Mouse (Mus musculus) midbrain, embryonic 11.5 days (tissue): Measurements from ENCODE around the gene Art4. TPM values are rescaled to one million over a fixed set of nuclear protein-coding genes. Genes with fewer than 3 reads are reported as not detected.

Experiments used
- ATAC-seq: fragments of 200-750 bp; cut with Nextera tagmentation; 2 replicates; pipeline ENCODE4 v1.8.0; 2017; ENCODE audit warnings: moderate TSS enrichment, moderate library complexity; ENCODE audit not compliant: low FRiP score
- DNase-seq: peaks from one replicate; pipeline ENCODE4 v3.0.0; 2015; ENCODE audit warnings: low spot score; ENCODE audit errors: missing footprints
- H3K27ac ChIP-seq: fragments of 300-500 bp; sonication (generic); 2 replicates; pipeline ENCODE4 v1.5.1; 2014; ENCODE audit warnings: low read depth, low read length
- H3K27me3 ChIP-seq: fragments of 300-500 bp; sonication (generic); 2 replicates; pipeline ENCODE4 v1.6.1; 2014; ENCODE audit warnings: mild to moderate bottlenecking, low read length, moderate library complexity, mixed read lengths; ENCODE audit not compliant: control insufficient read depth, insufficient read depth
- H3K36me3 ChIP-seq: fragments of 300-500 bp; sonication (generic); 2 replicates; pipeline ENCODE4 v1.6.1; 2014; ENCODE audit warnings: mild to moderate bottlenecking, low read length, moderate library complexity, mixed read lengths; ENCODE audit not compliant: control insufficient read depth, insufficient read depth
- H3K4me1 ChIP-seq: fragments of 300-500 bp; sonication (generic); 2 replicates; pipeline ENCODE4 v1.6.1; 2014; ENCODE audit warnings: low read length; ENCODE audit not compliant: control insufficient read depth, insufficient read depth
- H3K4me2 ChIP-seq: fragments of 300-500 bp; sonication (generic); 2 replicates; pipeline ENCODE4 v1.6.1; 2014; ENCODE audit warnings: mild to moderate bottlenecking, moderate library complexity
- H3K4me3 ChIP-seq: fragments of 300-500 bp; sonication (generic); 2 replicates; pipeline ENCODE4 v1.5.1; 2014; ENCODE audit warnings: low read depth, low read length
- H3K9ac ChIP-seq: fragments of 300-500 bp; sonication (generic); 2 replicates; pipeline ENCODE4 v1.6.1; 2014; ENCODE audit warnings: low read length
- H3K9me3 ChIP-seq: fragments of 300-500 bp; sonication (generic); 2 replicates; pipeline ENCODE4 v1.6.1; 2016; ENCODE audit warnings: low read length; ENCODE audit not compliant: control insufficient read depth
- WGBS: fragments of 180-500 bp; shearing (Covaris S2); extraction: QIAGEN DNeasy Blood & Tissue Kit; methylation state at CpG from one replicate; pipeline ENCODE4 v1.1.7; 2014; 5-methylcytosine and 5-hydroxymethylcytosine counted together
- polyA plus RNA-seq: library from polyadenylated mRNA; unstranded; fragments of >200 nt; fragmentation: Nextera tagmentation; extraction: Ambion mirVana; gene quantifications from 2 replicates; pipeline ENCODE4 v1.2.1, GENCODE M21; 2014

Gene Art4
- polyA plus RNA-seq, 1 experiment from 2014 or later: 0.90 TPM

- Histone ChIP-seq H3K9me3 (no peaks in the 10 kb centered on the region), H3K9ac (no peak overlapping the region), H3K4me1 (no peaks in the 10 kb centered on the region), H3K4me2 (no peak overlapping the region), H3K4me3 (no peak overlapping the region), H3K36me3 (no peaks in the 10 kb centered on the region), H3K27ac (no peak overlapping the region), H3K27me3 (no peaks in the 10 kb centered on the region)
- 94% methylated on average over 3 of the region's 3 CpGs for WGBS
- DNase-seq (peak; percentile 82), ATAC-seq (no peak)
Measured at GRCm38 (mm10) chr6:136847267-136847666, 10.3 kb downstream of the Art4 start.

- H3K4me1 ChIP-seq: no peaks in the 10 kb centered on the region
- no peak overlapping the region for H3K9ac ChIP-seq
- H3K4me3 ChIP-seq: no peak overlapping the region
- H3K36me3 ChIP-seq: no peaks in the 10 kb centered on the region
- H3K27me3 ChIP-seq: no peaks in the 10 kb centered on the region
- no peak overlapping the region for H3K27ac ChIP-seq
- peak; percentile 51 for DNase-seq
- H3K4me2 ChIP-seq: no peak overlapping the region
- ATAC-seq: no peak
- WGBS: 80% methylated on average over 5 of the region's 5 CpGs
- no peaks in the 10 kb centered on the region for H3K9me3 ChIP-seq
Measured at GRCm38 (mm10) chr6:136845706-136846480, 11.6 kb downstream of the Art4 start.

GRCm38 (mm10) chr6:136844903-136845302, 12.6 kb downstream of the Art4 start:
- DNase-seq: no peak
- no peak for ATAC-seq
- no peak overlapping the region for H3K9ac ChIP-seq
- whole genome bisulfite sequencing: 65% methylated on average over 2 of the region's 2 CpGs
- H3K4me1 ChIP-seq: no peaks in the 10 kb centered on the region
- no peaks in the 10 kb centered on the region for H3K36me3 ChIP-seq
- no peaks in the 10 kb centered on the region for H3K9me3 ChIP-seq
- no peaks in the 10 kb centered on the region for H3K27me3 ChIP-seq
- H3K4me2 ChIP-seq: no peak overlapping the region
- no peak overlapping the region for H3K27ac ChIP-seq
- no peak overlapping the region for H3K4me3 ChIP-seq

GRCm38 (mm10) chr6:136837323-136837722, 20.2 kb downstream of the Art4 start:
- H3K27me3 ChIP-seq: no peaks in the 10 kb centered on the region
- ATAC-seq: no peak
- H3K9me3 ChIP-seq: no peaks in the 10 kb centered on the region
- H3K4me3 ChIP-seq: no peak overlapping the region
- H3K9ac ChIP-seq: no peak overlapping the region
- whole genome bisulfite sequencing: 80% methylated on average over 3 of the region's 3 CpGs
- H3K27ac ChIP-seq: no peak overlapping the region
- no peaks in the 10 kb centered on the region for H3K4me1 ChIP-seq
- DNase-seq: no peak
- H3K4me2 ChIP-seq: no peak overlapping the region
- H3K36me3 ChIP-seq: no peaks in the 10 kb centered on the region

GRCm38 (mm10) chr6:136835352-136835751, 22.2 kb downstream of the Art4 start, which contains the start of gene Smco3:
Gene Smco3 (minus strand): TSS chr6:136835452.
- no peaks in the 10 kb centered on the region for H3K27me3 ChIP-seq
- no peaks in the 10 kb centered on the region for H3K4me1 ChIP-seq
- H3K9ac ChIP-seq: no peak within 1 kb of the TSS
- WGBS: 59% methylated on average over 4 of the region's 4 CpGs
- no peaks in the 10 kb centered on the region for H3K9me3 ChIP-seq
- no peak for ATAC-seq
- H3K4me2 ChIP-seq: no peak within 1 kb of the TSS
- no peak for DNase-seq
- no peaks in the 10 kb centered on the region for H3K36me3 ChIP-seq
- H3K4me3 ChIP-seq: no peak within 1 kb of the TSS
- H3K27ac ChIP-seq: no peak within 1 kb of the TSS

GRCm38 (mm10) chr6:136831712-136832111, 25.8 kb downstream of the Art4 start:
- WGBS: 76% methylated on average over 5 of the region's 5 CpGs
- Histone ChIP-seq H3K36me3 (no peaks in the 10 kb centered on the region), H3K4me3 (no peak overlapping the region), H3K9ac (no peak overlapping the region), H3K27ac (no peak overlapping the region), H3K4me1 (peaks cover 4% of the 10 kb centered on the region), H3K4me2 (no peak overlapping the region), H3K27me3 (no peaks in the 10 kb centered on the region), H3K9me3 (no peaks in the 10 kb centered on the region)
- ATAC-seq (no peak), DNase-seq (no peak)

- DNase-seq (peak; percentile 86), ATAC-seq (peak; percentile 7; the same call in 1 of the 2 replicates)
- Histone ChIP-seq H3K4me3 (peak overlapping the region; percentile 100), H3K4me1 (peaks cover 4% of the 10 kb centered on the region), H3K9ac (peak overlapping the region; percentile 99), H3K9me3 (no peaks in the 10 kb centered on the region), H3K27me3 (no peaks in the 10 kb centered on the region), H3K4me2 (peak overlapping the region; percentile 50), H3K27ac (no peak overlapping the region), H3K36me3 (peaks cover 9% of the 10 kb centered on the region; the same call in 1 of the 2 replicates)
- 34% methylated on average over 4 of the region's 4 CpGs for whole genome bisulfite sequencing
Measured at GRCm38 (mm10) chr6:136828681-136829080, 28.9 kb downstream of the Art4 start.

- H3K4me3 ChIP-seq: peak within 1 kb of the TSS; percentile 100
- H3K9ac ChIP-seq: peak within 1 kb of the TSS; percentile 99
- H3K36me3 ChIP-seq: peaks cover 9% of the 10 kb centered on the region; the same call in 1 of the 2 replicates
- peak; percentile 100 for ATAC-seq
- peak within 1 kb of the TSS; percentile 72 for H3K4me2 ChIP-seq
- H3K4me1 ChIP-seq: peaks cover 4% of the 10 kb centered on the region
- DNase-seq: peak; percentile 98
- no peaks in the 10 kb centered on the region for H3K27me3 ChIP-seq
- WGBS: under 1% methylated on average over 45 of the region's 45 CpGs
- no peaks in the 10 kb centered on the region for H3K9me3 ChIP-seq
- H3K27ac ChIP-seq: peak within 1 kb of the TSS; percentile 48
Measured at GRCm38 (mm10) chr6:136827881-136828561, 29.5 kb downstream of the Art4 start, which contains the start of gene Wbp11. Gene Wbp11 (minus strand): TSS chr6:136828233.

- Histone ChIP-seq H3K27ac (peak within 1 kb of the TSS; percentile 48), H3K9ac (peak within 1 kb of the TSS; percentile 99), H3K27me3 (no peaks in the 10 kb centered on the region), H3K4me2 (peak within 1 kb of the TSS; percentile 72), H3K4me3 (peak within 1 kb of the TSS; percentile 100), H3K36me3 (peaks cover 14% of the 10 kb centered on the region), H3K4me1 (peaks cover 4% of the 10 kb centered on the region), H3K9me3 (no peaks in the 10 kb centered on the region)
- under 1% methylated on average over 26 of the region's 34 CpGs for WGBS
- no peak for ATAC-seq
- peak; percentile 88 for DNase-seq
Measured at GRCm38 (mm10) chr6:136827516-136827880, 30.0 kb downstream of the Art4 start, which contains the start of gene BC049715. Gene BC049715 (plus strand): TSS chr6:136827626.
